Mouse (Mus musculus) myocyte (in vitro differentiated cells): Measurements from ENCODE around the gene Itih3.

ENCODE experiments used
- CEBPB ChIP-seq: IDR thresholded peaks from 2 replicates; pipeline ENCODE4 v1.6.1; 2011; ENCODE audit warnings: mild to moderate bottlenecking, moderate library complexity; ENCODE audit not compliant: poor library complexity, insufficient read depth, severe bottlenecking
- E2F4 ChIP-seq: IDR thresholded peaks from one replicate; pipeline ENCODE4 v1.6.1; 2011; ENCODE audit warnings: mild to moderate bottlenecking, control low read depth, moderate library complexity; ENCODE audit not compliant: insufficient read depth
- MAX ChIP-seq: IDR thresholded peaks from one replicate; pipeline ENCODE4 v1.6.1; 2011; ENCODE audit warnings: low read depth, mild to moderate bottlenecking, control low read depth
- MYOD1 ChIP-seq, 3 experiments: IDR thresholded peaks; one replicate each; pipeline ENCODE4 v1.6.1; 2011; ENCODE audit warnings: control low read depth in 2 of 3, low read depth in 2 of 3, mild to moderate bottlenecking in 2 of 3, moderate library complexity in 1 of 3; ENCODE audit not compliant: insufficient read length in 2 of 3, control insufficient read depth in 1 of 3
- POLR2A ChIP-seq: IDR thresholded peaks from one replicate; pipeline ENCODE4 v1.6.1; 2011; ENCODE audit warnings: low read depth, mild to moderate bottlenecking, control low read depth, moderate library complexity; ENCODE audit not compliant: insufficient read length
- POLR2AphosphoS2 ChIP-seq: IDR thresholded peaks from one replicate; pipeline ENCODE4 v1.6.1; 2011; ENCODE audit warnings: low read depth, control low read depth; ENCODE audit not compliant: insufficient read length
- REST ChIP-seq: IDR thresholded peaks from one replicate; pipeline ENCODE4 v1.6.1; 2011; ENCODE audit warnings: mild to moderate bottlenecking, control low read depth, moderate library complexity; ENCODE audit not compliant: insufficient read depth, insufficient read length
- SRF ChIP-seq: IDR thresholded peaks from one replicate; pipeline ENCODE4 v1.6.1; 2011; ENCODE audit warnings: low read depth; ENCODE audit not compliant: control insufficient read depth, insufficient read length
- TCF12 ChIP-seq: IDR thresholded peaks from one replicate; pipeline ENCODE4 v1.6.1; 2011; ENCODE audit warnings: mild to moderate bottlenecking, control low read depth; ENCODE audit not compliant: poor library complexity, insufficient read depth, severe bottlenecking
- USF1 ChIP-seq: IDR thresholded peaks from one replicate; pipeline ENCODE4 v1.6.1; 2011; ENCODE audit warnings: low read depth, mild to moderate bottlenecking, control low read depth, moderate library complexity

- no peak for TF ChIP-seq CEBPB
- no peak for TF ChIP-seq SRF
- TF ChIP-seq POLR2A = no peak
- no peak for TF ChIP-seq MAX
- no peak for TF ChIP-seq E2F4
- no peak for TF ChIP-seq REST
- no peak for TF ChIP-seq USF1
- TF ChIP-seq MYOD1 (IDR thresholded peaks at IDR 0.05; ENCODE audit: control insufficient read depth in 1 of 3, insufficient read length in 2 of 3, low read depth in 2 of 3) = no peak
- no peak for TF ChIP-seq POLR2AphosphoS2
- no peak for TF ChIP-seq TCF12
Observed at GRCm38 (mm10) chr14:30880251-30880650, 43.3 kb downstream of the Itih3 start.
